Mouse (Mus musculus) neural tube, embryonic 11.5 days (tissue): Measurements from ENCODE around the gene Akap2. TPM values are rescaled to one million over a fixed set of nuclear protein-coding genes. Genes with fewer than 3 reads are reported as not detected.

Experiments
- ATAC-seq: fragments of 200-750 bp; cut with Nextera tagmentation; 2 replicates; pipeline ENCODE4 v1.8.0; 2017; ENCODE audit warnings: moderate number of reproducible peaks, mild to moderate bottlenecking, moderate TSS enrichment, moderate library complexity; ENCODE audit not compliant: insufficient read depth, low FRiP score, low TSS enrichment
- DNase-seq: peaks from one replicate; pipeline ENCODE4 v3.0.0-alpha.2; 2015; ENCODE audit warnings: low spot score
- H3K27ac ChIP-seq: fragments of 300-500 bp; sonication (generic); 2 replicates; pipeline ENCODE4 v1.5.1; 2014; ENCODE audit warnings: low read depth, mild to moderate bottlenecking, low read length
- H3K27me3 ChIP-seq: fragments of 300-500 bp; sonication (generic); 2 replicates; pipeline ENCODE4 v1.6.1; 2014; ENCODE audit warnings: mild to moderate bottlenecking, low read length, mixed read lengths; ENCODE audit not compliant: control insufficient read depth, insufficient read depth
- H3K36me3 ChIP-seq: fragments of 300-500 bp; sonication (generic); 2 replicates; pipeline ENCODE4 v1.6.1; 2014; ENCODE audit warnings: mild to moderate bottlenecking, low read length, moderate library complexity, mixed read lengths; ENCODE audit not compliant: control insufficient read depth, insufficient read depth
- H3K4me1 ChIP-seq: fragments of 300-500 bp; sonication (generic); 2 replicates; pipeline ENCODE4 v1.6.1; 2014; ENCODE audit warnings: low read length, mixed read lengths; ENCODE audit not compliant: control insufficient read depth, insufficient read depth
- H3K4me2 ChIP-seq: fragments of 300-500 bp; sonication (generic); 2 replicates; pipeline ENCODE4 v1.6.1; 2014; ENCODE audit warnings: low read depth, mild to moderate bottlenecking, moderate library complexity
- H3K4me3 ChIP-seq: fragments of 300-500 bp; sonication (generic); 2 replicates; pipeline ENCODE4 v1.5.1; 2014; ENCODE audit warnings: low read depth, low read length
- H3K9ac ChIP-seq: fragments of 300-500 bp; sonication (generic); 2 replicates; pipeline ENCODE4 v1.6.1; 2014; ENCODE audit warnings: mild to moderate bottlenecking, low read length
- H3K9me3 ChIP-seq: fragments of 300-500 bp; sonication (generic); 2 replicates; pipeline ENCODE4 v1.6.1; 2016; ENCODE audit warnings: low read length; ENCODE audit not compliant: control insufficient read depth
- WGBS: fragments of 180-500 bp; shearing (Covaris S2); extraction: QIAGEN DNeasy Blood & Tissue Kit; methylation state at CpG from one replicate; pipeline ENCODE4 v1.1.7; 2014; 5-methylcytosine and 5-hydroxymethylcytosine counted together
- polyA plus RNA-seq: library from polyadenylated mRNA; unstranded; fragments of >200 nt; fragmentation: Nextera tagmentation; extraction: Ambion mirVana; gene quantifications from 2 replicates; pipeline ENCODE4 v1.2.1, GENCODE M21; 2014

The Akap2 gene
- polyA plus RNA-seq, 1 experiment from 2014 or later, result 29.7 TPM

DNA sequence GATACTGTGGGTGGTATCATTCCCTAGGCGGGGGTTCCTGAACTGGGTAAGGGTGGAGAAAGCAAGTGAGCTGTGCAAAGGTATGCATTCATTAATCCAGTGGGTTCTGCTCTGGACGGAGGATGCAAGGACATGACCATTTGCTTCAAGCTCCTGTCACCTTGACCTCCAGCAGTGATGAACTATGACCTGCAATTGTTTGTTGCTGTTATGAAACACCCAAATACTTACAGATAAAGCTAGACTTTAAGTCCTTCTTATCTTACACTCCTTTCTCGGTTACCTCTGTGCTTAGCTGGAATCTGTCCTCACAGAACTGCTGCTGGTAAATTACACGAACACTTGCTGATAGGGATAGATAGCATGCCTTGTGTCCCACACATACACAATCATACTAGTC, 223.2 kb downstream of the Akap2 start:
- Histone ChIP-seq H3K36me3 (peaks cover 3% of the 10 kb centered on the region; the same call in 1 of the 2 replicates), H3K4me2 (no peak overlapping the region), H3K9ac (no peak overlapping the region), H3K4me3 (no peak overlapping the region), H3K9me3 (no peaks in the 10 kb centered on the region), H3K27ac (no peak overlapping the region), H3K27me3 (no peaks in the 10 kb centered on the region), H3K4me1 (no peaks in the 10 kb centered on the region)
- no peak for ATAC-seq
- DNase-seq, result no peak
- WGBS, result 90% methylated on average over 4 of the region's 4 CpGs

- Histone ChIP-seq H3K36me3 (peaks cover 3% of the 10 kb centered on the region; the same call in 1 of the 2 replicates), H3K4me3 (no peak overlapping the region), H3K9ac (no peak overlapping the region), H3K4me1 (no peaks in the 10 kb centered on the region), H3K27ac (no peak overlapping the region), H3K27me3 (no peaks in the 10 kb centered on the region), H3K4me2 (no peak overlapping the region), H3K9me3 (no peaks in the 10 kb centered on the region)
- DNase-seq (no peak), ATAC-seq (no peak)
- WGBS, result 96% methylated on average over 2 of the region's 2 CpGs
Observed at GRCm38 (mm10) chr4:57942892-57943291, 225.4 kb downstream of the Akap2 start.

Other genes with a start within 250 kb of the Akap2 start
- gene Pakap, start 149.5 kb upstream of the Akap2 start, polyA plus RNA-seq, result 20.8 and 21.1 TPM in 2 replicates
- 0.43 and 0.65 TPM in 2 replicates for gene D630039A03Rik, start 198.6 kb downstream of the Akap2 start, polyA plus RNA-seq
- 358 and 384 TPM in 2 replicates for gene Txn1, start 238.8 kb downstream of the Akap2 start, polyA plus RNA-seq